12 mouse cellular contexts compared by ENCODE assay signal in the genomic region with DNA sequence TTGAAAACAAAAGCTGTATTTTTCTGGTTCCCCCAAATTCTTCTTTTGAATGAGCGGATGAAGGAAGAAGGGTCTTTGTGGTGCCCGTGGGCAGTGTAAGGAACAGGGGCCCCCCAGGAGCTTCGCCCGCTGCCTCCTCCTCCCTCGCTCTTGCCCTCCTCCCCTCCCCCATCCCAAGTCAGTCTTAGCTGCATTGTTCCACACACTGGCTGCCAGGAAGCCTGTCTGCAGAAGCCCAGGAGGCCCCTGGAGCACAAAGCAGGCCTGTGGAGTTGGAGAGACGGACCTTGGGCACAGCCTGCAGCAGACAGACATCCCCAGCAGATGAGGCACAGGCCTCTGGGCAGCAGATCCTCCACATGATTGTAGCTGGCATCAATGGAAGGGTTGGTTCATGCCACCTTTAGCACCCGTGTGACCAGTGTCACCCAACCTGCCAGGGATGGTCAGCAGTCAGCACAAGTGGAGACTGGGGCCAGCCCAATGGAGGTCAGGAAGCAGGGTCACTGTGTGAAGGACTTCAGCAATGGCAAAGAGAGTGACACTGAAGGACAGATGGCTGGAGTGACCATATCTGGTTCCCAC. TPM values are rescaled to one million over a fixed set of nuclear protein-coding genes. Genes with fewer than 3 reads are reported as not detected.
DNase-seq lines count a peak whose midpoint lies in the region; ATAC-seq and TF ChIP-seq lines count a peak whose summit lies in the region.
"Had no signal": no experiment of that assay in that cellular context is flagged by ENCODE, and none has a peak within 500 bp of the region (broad histone marks: within the 10 kb centered on the region; RNA-seq: fewer than 3 reads in every experiment).

No protein-coding gene starts in this region.

- H3K27ac ChIP-seq in embryonic facial prominence, embryonic 14.5 days (replicated peaks; ENCODE audit: low read depth, low read length): peak overlapping the region; percentile 81
- no peak overlapping the region; the same call in 1 of the 2 replicates for H3K27ac ChIP-seq in hindbrain, postnatal 0 days
- H3K27ac ChIP-seq in neural tube, embryonic 13.5 days (replicated peaks): peak overlapping the region; percentile 35

- H3K9ac ChIP-seq in embryonic facial prominence, embryonic 14.5 days (ENCODE audit: low read depth, low read length): no peak overlapping the region
- no peak overlapping the region for H3K9ac ChIP-seq in hindbrain, postnatal 0 days (replicated peaks; ENCODE audit: low read length)
- H3K9ac ChIP-seq in neural tube, embryonic 13.5 days: 0 out of 2 replicates have a peak overlapping the region, but pooled peaks have one; percentile 6

- no peak overlapping the region for H3K4me2 ChIP-seq in embryonic facial prominence, embryonic 14.5 days (ENCODE audit: low read depth, low read length)
- no peak overlapping the region for H3K4me2 ChIP-seq in hindbrain, postnatal 0 days (ENCODE audit: low read depth, low read length)
- no peak overlapping the region for H3K4me2 ChIP-seq in neural tube, embryonic 13.5 days

- TF ChIP-seq CTCF in hindbrain, postnatal 0 days (IDR thresholded peaks at IDR 0.05; ENCODE audit: low read depth): no peak

- no peaks in the 10 kb centered on the region for H3K27me3 ChIP-seq in embryonic facial prominence, embryonic 14.5 days (replicated peaks; ENCODE audit: control insufficient read depth, insufficient read depth, low read length)
- no peaks in the 10 kb centered on the region for H3K27me3 ChIP-seq in hindbrain, postnatal 0 days (ENCODE audit: insufficient read depth, low read length)
- no peaks in the 10 kb centered on the region for H3K27me3 ChIP-seq in neural tube, embryonic 13.5 days

- intact Hi-C loops in left cerebral cortex, postnatal 4 days (cut with DNase I): no loop called here
- intact Hi-C loops in left cerebral cortex, postnatal 14 days (cut with DNase I): no loop called here

- no peak overlapping the region for H3K4me3 ChIP-seq in embryonic facial prominence, embryonic 14.5 days (ENCODE audit: low read depth, low read length)
- no peak overlapping the region for H3K4me3 ChIP-seq in hindbrain, postnatal 0 days (ENCODE audit: low read length)
- H3K4me3 ChIP-seq in neural tube, embryonic 13.5 days: no peak overlapping the region
- H3K4me3 ChIP-seq: myocyte had no signal

- H3K9me3 ChIP-seq in embryonic facial prominence, embryonic 14.5 days (ENCODE audit: control insufficient read depth, low read length): 0 out of 2 replicates have a peak, but pooled peaks cover 5% of the 10 kb centered on the region
- 0 out of 2 replicates have a peak, but pooled peaks cover 3% of the 10 kb centered on the region for H3K9me3 ChIP-seq in hindbrain, postnatal 0 days (ENCODE audit: low read length)
- H3K9me3 ChIP-seq in neural tube, embryonic 13.5 days: no peaks in the 10 kb centered on the region

- 21% methylated on average over 7 of the region's 7 CpGs for WGBS in embryonic facial prominence, embryonic 14.5 days
- WGBS in hindbrain, postnatal 0 days: 19% methylated on average over 7 of the region's 7 CpGs
- WGBS in neural tube, embryonic 13.5 days: 20% methylated on average over 7 of the region's 7 CpGs

- DNase-seq in left cerebral cortex, postnatal 4 days: peak; percentile 23
- no peak for DNase-seq in left cerebral cortex, adult 18-20 months (ENCODE audit: low spot score in 2 of 2)
- peak; percentile 67 for DNase-seq in embryonic facial prominence, embryonic 14.5 days (ENCODE audit: low spot score)
- peak; percentile 34 for DNase-seq in hindbrain, postnatal 0 days (ENCODE audit: low spot score)
- no peak for DNase-seq in layer of hippocampus, adult 9-11 months
- DNase-seq in left cerebral cortex, postnatal 14 days (ENCODE audit: low spot score in 2 of 2): no peak
- DNase-seq: cerebellum, adult 8-10 months; liver; thymus, postnatal 36 days had no signal

- H3K4me1 ChIP-seq in embryonic facial prominence, embryonic 14.5 days (ENCODE audit: control insufficient read depth, insufficient read depth, low read length): peaks cover 12% of the 10 kb centered on the region
- 0 out of 2 replicates have a peak, but pooled peaks cover 5% of the 10 kb centered on the region for H3K4me1 ChIP-seq in hindbrain, postnatal 0 days (ENCODE audit: insufficient read depth, low read length)
- peaks cover 28% of the 10 kb centered on the region for H3K4me1 ChIP-seq in neural tube, embryonic 13.5 days (replicated peaks)

- H3K36me3 ChIP-seq in embryonic facial prominence, embryonic 14.5 days (ENCODE audit: control insufficient read depth, insufficient read depth, low read length): no peaks in the 10 kb centered on the region
- no peaks in the 10 kb centered on the region for H3K36me3 ChIP-seq in hindbrain, postnatal 0 days (ENCODE audit: insufficient read depth, low read length)
- H3K36me3 ChIP-seq in neural tube, embryonic 13.5 days: no peaks in the 10 kb centered on the region

- peak; percentile 69; the same call in 1 of the 2 replicates for ATAC-seq in embryonic facial prominence, embryonic 14.5 days (ENCODE audit: low read depth)
- ATAC-seq in hindbrain, postnatal 0 days: peak; percentile 44; the same call in 1 of the 2 replicates
- peak; percentile 69; the same call in 1 of the 2 replicates for ATAC-seq in neural tube, embryonic 13.5 days (ENCODE audit: low read depth)

RNA-seq across cellular contexts. Expression of gene Megf6, which starts 27.9 kb away (rescaled TPM):
- total RNA-seq in left cerebral cortex, postnatal 4 days (2021): 10 to 100 TPM; 10.4 to 13.7 TPM
- total RNA-seq in left cerebral cortex, adult 18-20 months (2021): 1 to 10 TPM; 2.5 to 5.0 TPM
- polyA plus RNA-seq in embryonic facial prominence, embryonic 14.5 days (2014; fragmentation: Nextera tagmentation; extraction: Ambion mirVana): 91.2 and 97.2 TPM in 2 replicates
- total RNA-seq in hindbrain, postnatal 0 days (2014; rRNA removed): 40.5 and 54.8 TPM in 2 replicates
- 7.0 and 7.2 TPM in 2 replicates for polyA plus RNA-seq in hindbrain, postnatal 0 days (2015; fragmentation: Nextera tagmentation; extraction: Ambion mirVana)
- 7.4 and 8.8 TPM in 2 replicates for polyA plus RNA-seq in neural tube, embryonic 13.5 days (2015; fragmentation: Nextera tagmentation; extraction: Ambion mirVana)
- total RNA-seq in left cerebral cortex, postnatal 14 days (2021): 10 to 100 TPM in 1 of 2 experiments, 1 to 10 TPM in 1; 8.4 to 11.2 TPM
- total RNA-seq: granulocyte monocyte progenitor cell, adult 5-6 weeks had no signal
- polyA plus RNA-seq: myocyte had no signal

RNA-seq across cellular contexts. Expression of gene Tprgl, which starts 38.0 kb away (rescaled TPM):
- 100 to 1,000 TPM; 119 to 121 TPM for total RNA-seq in left cerebral cortex, postnatal 4 days (2021)
- 100 to 1,000 TPM; 172 to 194 TPM for total RNA-seq in left cerebral cortex, adult 18-20 months (2021)
- 148 and 155 TPM in 2 replicates for polyA plus RNA-seq in embryonic facial prominence, embryonic 14.5 days (2014; fragmentation: Nextera tagmentation; extraction: Ambion mirVana)
- 212 and 220 TPM in 2 replicates for total RNA-seq in hindbrain, postnatal 0 days (2014; rRNA removed)
- polyA plus RNA-seq in hindbrain, postnatal 0 days (2015; fragmentation: Nextera tagmentation; extraction: Ambion mirVana): 228 and 239 TPM in 2 replicates
- 178 and 191 TPM in 2 replicates for polyA plus RNA-seq in neural tube, embryonic 13.5 days (2015; fragmentation: Nextera tagmentation; extraction: Ambion mirVana)
- total RNA-seq in left cerebral cortex, postnatal 14 days (2021): 100 to 1,000 TPM; 144 to 149 TPM

RNA-seq across cellular contexts. Expression of gene Wrap73, which starts 56.3 kb away (rescaled TPM):
- total RNA-seq in left cerebral cortex, postnatal 4 days (2021): 10 to 100 TPM; 27.0 to 30.4 TPM
- 10 to 100 TPM; 31.3 to 34.8 TPM for total RNA-seq in left cerebral cortex, adult 18-20 months (2021)
- 36.8 and 43.2 TPM in 2 replicates for polyA plus RNA-seq in embryonic facial prominence, embryonic 14.5 days (2014; fragmentation: Nextera tagmentation; extraction: Ambion mirVana)
- 55.0 and 76.7 TPM in 2 replicates for total RNA-seq in hindbrain, postnatal 0 days (2014; rRNA removed)
- polyA plus RNA-seq in hindbrain, postnatal 0 days (2015; fragmentation: Nextera tagmentation; extraction: Ambion mirVana): 36.3 and 36.5 TPM in 2 replicates
- polyA plus RNA-seq in neural tube, embryonic 13.5 days (2015; fragmentation: Nextera tagmentation; extraction: Ambion mirVana): 42.5 and 45.2 TPM in 2 replicates
- 10 to 100 TPM; 28.1 to 28.7 TPM for total RNA-seq in left cerebral cortex, postnatal 14 days (2021)

RNA-seq across cellular contexts. Expression of gene Trp73, which starts 58.5 kb away (rescaled TPM):
- total RNA-seq in left cerebral cortex, postnatal 4 days (2021): 1 to 10 TPM; 3.7 to 4.3 TPM
- under 1 TPM; 0.26 to 0.86 TPM for total RNA-seq in left cerebral cortex, adult 18-20 months (2021)
- 3.5 and 3.8 TPM in 2 replicates for polyA plus RNA-seq in embryonic facial prominence, embryonic 14.5 days (2014; fragmentation: Nextera tagmentation; extraction: Ambion mirVana)
- 0.83 and 1.2 TPM in 2 replicates for total RNA-seq in hindbrain, postnatal 0 days (2014; rRNA removed)
- polyA plus RNA-seq in hindbrain, postnatal 0 days (2015; fragmentation: Nextera tagmentation; extraction: Ambion mirVana): 0.96 and 1.3 TPM in 2 replicates
- polyA plus RNA-seq in neural tube, embryonic 13.5 days (2015; fragmentation: Nextera tagmentation; extraction: Ambion mirVana): 0.12 TPM in 1 of 2 replicates, not detected in the other
- total RNA-seq in left cerebral cortex, postnatal 14 days (2021): under 1 TPM; 0.48 to 0.95 TPM
- total RNA-seq: granulocyte monocyte progenitor cell, adult 5-6 weeks had no signal
- polyA plus RNA-seq: myocyte had no signal

Comparison
In these comparisons a context has a peak if more than half of its experiments do, and no peak if none do; other contexts are left out.
1. DNase-seq: peak in left cerebral cortex, postnatal 4 days (single experiment), embryonic facial prominence, embryonic 14.5 days (single experiment) and hindbrain, postnatal 0 days (single experiment); none in left cerebral cortex, adult 18-20 months (0 of 2), layer of hippocampus, adult 9-11 months (single experiment) and left cerebral cortex, postnatal 14 days (0 of 2).
2. Peak in every context shown above with its lines, with median percentiles within 50 percentile points of each other: ATAC-seq.